Mouse (Mus musculus): ENCODE measurements at regions not wholly inside any gene's neighbourhood (a gene's known extent, or its start where the extent isn't known, plus 50 kb on each side); places are given as distances from the start of the nearest gene placed in this dataset.
A peak's percentile ranks its signal among the peaks of the same experiment; 100 is the strongest.

- peaks cover 0 to 6% of the 10 kb centered on the region in 2 experiments; a peak in 2 of 4 replicates for H3K4me1 ChIP-seq (ENCODE audit: control insufficient read depth in 2 of 2, insufficient read depth in 2 of 2, low read length in 2 of 2)
- no peak for ATAC-seq (ENCODE audit: insufficient number of reproducible peaks, insufficient read depth, low FRiP score, low read depth)
- 5% methylated on average over 12 of the region's 12 CpGs for WGBS
- no peak overlapping the region for H3K27ac ChIP-seq (replicated peaks in 1 of 2; ENCODE audit: control insufficient read depth in 1 of 2, insufficient read depth in 1 of 2, low read depth in 2 of 2, low read length in 2 of 2)
- H3K4me2 ChIP-seq (ENCODE audit: low read length), result no peak overlapping the region
- peaks cover 45% of the 10 kb centered on the region for H3K27me3 ChIP-seq (ENCODE audit: control insufficient read depth, insufficient read depth, low read length)
- H3K36me3 ChIP-seq (ENCODE audit: control insufficient read depth, insufficient read depth, low read length), result no peaks in the 10 kb centered on the region
- no peak overlapping the region for H3K4me3 ChIP-seq (ENCODE audit: control insufficient read depth in 1 of 2, insufficient read depth in 1 of 2, low read depth in 1 of 2, low read length in 2 of 2)
- no peaks in the 10 kb centered on the region for H3K9me3 ChIP-seq (ENCODE audit: control insufficient read depth, low read length)
- no peak overlapping the region for H3K9ac ChIP-seq (ENCODE audit: low read length)
Observed at GRCm38 (mm10) chr3:17798399-17798798, 149.8 kb upstream of the Cypt12 start.

GRCm38 (mm10) chr3:17799120-17799519 is 149.1 kb upstream of the Cypt12 start:
- H3K4me3 ChIP-seq (ENCODE audit: control insufficient read depth in 1 of 2, insufficient read depth in 1 of 2, low read depth in 1 of 2, low read length in 2 of 2), result no peak overlapping the region
- no peak overlapping the region for H3K9ac ChIP-seq (ENCODE audit: low read length)
- H3K27ac ChIP-seq (replicated peaks in 1 of 2; ENCODE audit: control insufficient read depth in 1 of 2, insufficient read depth in 1 of 2, low read depth in 2 of 2, low read length in 2 of 2), result no peak overlapping the region
- no peaks in the 10 kb centered on the region for H3K36me3 ChIP-seq (ENCODE audit: control insufficient read depth, insufficient read depth, low read length)
- H3K9me3 ChIP-seq (ENCODE audit: control insufficient read depth, low read length), result no peaks in the 10 kb centered on the region
- ATAC-seq (ENCODE audit: insufficient number of reproducible peaks, insufficient read depth, low FRiP score, low read depth), result no peak
- no peak overlapping the region for H3K4me2 ChIP-seq (ENCODE audit: low read length)
- WGBS, result 38% methylated on average over 6 of the region's 6 CpGs
- peaks cover 0 to 3% of the 10 kb centered on the region in 2 experiments; a peak in 2 of 4 replicates for H3K4me1 ChIP-seq (ENCODE audit: control insufficient read depth in 2 of 2, insufficient read depth in 2 of 2, low read length in 2 of 2)
- H3K27me3 ChIP-seq (ENCODE audit: control insufficient read depth, insufficient read depth, low read length), result peaks cover 38% of the 10 kb centered on the region

GRCm38 (mm10) chr3:17800810-17801209 is 147.4 kb upstream of the Cypt12 start:
- H3K27me3 ChIP-seq (ENCODE audit: control insufficient read depth, insufficient read depth, low read length), result peaks cover 21% of the 10 kb centered on the region
- H3K4me3 ChIP-seq (ENCODE audit: control insufficient read depth in 1 of 2, insufficient read depth in 1 of 2, low read depth in 1 of 2, low read length in 2 of 2), result no peak overlapping the region
- no peak for ATAC-seq (ENCODE audit: insufficient number of reproducible peaks, insufficient read depth, low FRiP score, low read depth)
- no peaks in the 10 kb centered on the region for H3K4me1 ChIP-seq (ENCODE audit: control insufficient read depth in 2 of 2, insufficient read depth in 2 of 2, low read length in 2 of 2)
- no peaks in the 10 kb centered on the region for H3K9me3 ChIP-seq (ENCODE audit: control insufficient read depth, low read length)
- H3K36me3 ChIP-seq (ENCODE audit: control insufficient read depth, insufficient read depth, low read length), result no peaks in the 10 kb centered on the region
- H3K4me2 ChIP-seq (ENCODE audit: low read length), result no peak overlapping the region
- H3K9ac ChIP-seq (ENCODE audit: low read length), result no peak overlapping the region
- H3K27ac ChIP-seq (replicated peaks in 1 of 2; ENCODE audit: control insufficient read depth in 1 of 2, insufficient read depth in 1 of 2, low read depth in 2 of 2, low read length in 2 of 2), result no peak overlapping the region
- WGBS, result 61% methylated on average over 2 of the region's 2 CpGs

- Histone ChIP-seq H3K36me3 (ENCODE audit: control insufficient read depth, insufficient read depth, low read length) (no peaks in the 10 kb centered on the region), H3K9ac (ENCODE audit: low read length) (no peak overlapping the region), H3K4me3 (ENCODE audit: control insufficient read depth in 1 of 2, insufficient read depth in 1 of 2, low read depth in 1 of 2, low read length in 2 of 2) (no peak overlapping the region), H3K4me1 (ENCODE audit: control insufficient read depth in 2 of 2, insufficient read depth in 2 of 2, low read length in 2 of 2) (no peaks in the 10 kb centered on the region), H3K27ac (replicated peaks in 1 of 2; ENCODE audit: control insufficient read depth in 1 of 2, insufficient read depth in 1 of 2, low read depth in 2 of 2, low read length in 2 of 2) (no peak overlapping the region), H3K9me3 (ENCODE audit: control insufficient read depth, low read length) (no peaks in the 10 kb centered on the region), H3K27me3 (ENCODE audit: control insufficient read depth, insufficient read depth, low read length) (peaks cover 14% of the 10 kb centered on the region), H3K4me2 (ENCODE audit: low read length) (no peak overlapping the region)
- no peak for ATAC-seq (ENCODE audit: insufficient number of reproducible peaks, insufficient read depth, low FRiP score, low read depth)
- WGBS, result 59% methylated on average over 5 of the region's 5 CpGs
Observed at GRCm38 (mm10) chr3:17801479-17801878, 146.7 kb upstream of the Cypt12 start.

DNA sequence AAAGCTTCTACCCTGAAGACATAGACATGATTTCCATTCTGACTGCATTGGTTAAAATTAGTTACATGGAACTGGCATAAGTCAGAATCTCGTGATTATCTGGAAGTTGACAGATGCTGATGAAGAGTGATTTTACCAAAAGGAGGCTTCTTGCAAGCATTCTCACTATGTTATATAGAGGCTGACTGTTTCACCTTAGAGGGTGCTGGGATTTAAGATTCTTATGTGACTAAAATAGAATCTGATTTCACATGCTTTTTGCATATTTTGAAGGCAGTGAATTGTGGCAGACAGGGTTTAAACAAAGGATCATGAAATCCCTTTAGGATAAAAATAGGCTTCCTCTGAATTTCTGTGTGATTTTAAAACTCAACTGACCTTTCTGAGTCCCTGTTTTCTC is 143.0 kb upstream of the Cypt12 start:
- no peaks in the 10 kb centered on the region for H3K27me3 ChIP-seq (ENCODE audit: control insufficient read depth, insufficient read depth, low read length)
- H3K9ac ChIP-seq (ENCODE audit: low read length), result no peak overlapping the region
- no peak overlapping the region for H3K4me2 ChIP-seq (ENCODE audit: low read length)
- no peak overlapping the region for H3K4me3 ChIP-seq (ENCODE audit: control insufficient read depth in 1 of 2, insufficient read depth in 1 of 2, low read depth in 1 of 2, low read length in 2 of 2)
- H3K4me1 ChIP-seq (ENCODE audit: control insufficient read depth in 2 of 2, insufficient read depth in 2 of 2, low read length in 2 of 2), result no peaks in the 10 kb centered on the region
- no peaks in the 10 kb centered on the region for H3K36me3 ChIP-seq (ENCODE audit: control insufficient read depth, insufficient read depth, low read length)
- no peaks in the 10 kb centered on the region for H3K9me3 ChIP-seq (ENCODE audit: control insufficient read depth, low read length)
- ATAC-seq (ENCODE audit: insufficient number of reproducible peaks, insufficient read depth, low FRiP score, low read depth), result no peak
- WGBS, result 54% methylated on average over 1 of the region's 1 CpGs
- no peak overlapping the region for H3K27ac ChIP-seq (replicated peaks in 1 of 2; ENCODE audit: control insufficient read depth in 1 of 2, insufficient read depth in 1 of 2, low read depth in 2 of 2, low read length in 2 of 2)

DNA sequence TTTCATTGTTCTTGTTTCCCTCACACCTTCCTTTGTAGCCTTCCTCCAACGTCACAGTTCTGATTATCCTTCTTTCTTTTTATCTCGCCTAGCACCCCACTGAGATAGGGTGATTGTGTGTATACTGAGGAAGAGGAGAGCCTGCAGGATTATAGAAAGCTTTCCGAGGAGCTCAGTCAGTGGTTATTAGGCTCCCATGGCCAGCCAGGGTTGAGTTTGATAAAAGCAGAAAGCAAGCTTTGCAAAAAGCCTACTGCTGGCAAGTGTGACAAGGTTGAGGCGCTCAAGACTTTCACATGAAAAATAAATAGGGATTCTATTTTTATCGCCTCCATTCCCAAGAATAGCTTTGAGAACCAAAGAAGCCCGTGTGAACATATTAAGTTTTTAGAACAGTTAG is 136.9 kb upstream of the Cypt12 start:
- H3K27ac ChIP-seq (replicated peaks in 1 of 2; ENCODE audit: control insufficient read depth in 1 of 2, insufficient read depth in 1 of 2, low read depth in 2 of 2, low read length in 2 of 2), result 0 out of 4 replicates have a peak overlapping the region, but pooled peaks of 1 of the 2 experiments have one; percentile 1
- WGBS, result 19% methylated on average over 6 of the region's 6 CpGs
- H3K4me3 ChIP-seq (ENCODE audit: control insufficient read depth in 1 of 2, insufficient read depth in 1 of 2, low read depth in 1 of 2, low read length in 2 of 2), result no peak overlapping the region
- H3K9me3 ChIP-seq (ENCODE audit: control insufficient read depth, low read length), result no peaks in the 10 kb centered on the region
- 0 out of 4 replicates have a peak, but pooled peaks cover 0 to 3% of the 10 kb centered on the region in 2 experiments for H3K4me1 ChIP-seq (ENCODE audit: control insufficient read depth in 2 of 2, insufficient read depth in 2 of 2, low read length in 2 of 2)
- H3K36me3 ChIP-seq (ENCODE audit: control insufficient read depth, insufficient read depth, low read length), result no peaks in the 10 kb centered on the region
- H3K4me2 ChIP-seq (ENCODE audit: low read length), result 0 out of 2 replicates have a peak overlapping the region, but pooled peaks have one; percentile 6
- ATAC-seq (ENCODE audit: insufficient number of reproducible peaks, insufficient read depth, low FRiP score, low read depth), result no peak
- no peak overlapping the region for H3K9ac ChIP-seq (ENCODE audit: low read length)
- H3K27me3 ChIP-seq (ENCODE audit: control insufficient read depth, insufficient read depth, low read length), result no peaks in the 10 kb centered on the region

DNA sequence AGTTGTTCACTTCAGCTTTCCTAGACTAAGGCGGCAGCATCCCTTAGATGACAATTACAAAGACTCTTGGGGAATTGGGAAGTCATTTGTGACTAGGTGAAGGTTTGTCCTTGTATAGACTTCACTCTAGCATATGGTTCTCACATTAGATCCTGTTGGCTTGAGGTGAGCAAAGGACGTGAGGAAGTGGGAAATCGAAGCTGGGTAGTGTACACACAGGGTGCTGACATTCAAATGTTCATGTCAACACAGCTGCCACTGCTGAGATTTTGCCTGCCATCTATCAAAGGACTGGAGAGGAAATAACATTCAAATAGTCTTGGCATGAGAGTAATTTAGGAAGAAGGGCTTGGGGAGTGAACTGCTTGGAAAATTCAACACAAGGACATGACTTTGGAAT is 124.0 kb upstream of the Cypt12 start:
- ATAC-seq (ENCODE audit: insufficient number of reproducible peaks, insufficient read depth, low FRiP score, low read depth), result no peak
- no peaks in the 10 kb centered on the region for H3K9me3 ChIP-seq (ENCODE audit: control insufficient read depth, low read length)
- H3K27ac ChIP-seq (replicated peaks in 1 of 2; ENCODE audit: control insufficient read depth in 1 of 2, insufficient read depth in 1 of 2, low read depth in 2 of 2, low read length in 2 of 2), result no peak overlapping the region
- H3K36me3 ChIP-seq (ENCODE audit: control insufficient read depth, insufficient read depth, low read length), result no peaks in the 10 kb centered on the region
- H3K4me2 ChIP-seq (ENCODE audit: low read length), result no peak overlapping the region
- H3K4me1 ChIP-seq (ENCODE audit: control insufficient read depth in 2 of 2, insufficient read depth in 2 of 2, low read length in 2 of 2), result no peaks in the 10 kb centered on the region
- 32% methylated on average over 3 of the region's 3 CpGs for WGBS
- no peak overlapping the region for H3K9ac ChIP-seq (ENCODE audit: low read length)
- H3K4me3 ChIP-seq (ENCODE audit: control insufficient read depth in 1 of 2, insufficient read depth in 1 of 2, low read depth in 1 of 2, low read length in 2 of 2), result no peak overlapping the region
- no peaks in the 10 kb centered on the region for H3K27me3 ChIP-seq (ENCODE audit: control insufficient read depth, insufficient read depth, low read length)

GRCm38 (mm10) chr3:17824662-17825061 is 123.5 kb upstream of the Cypt12 start:
- no peak overlapping the region for H3K4me3 ChIP-seq (ENCODE audit: control insufficient read depth in 1 of 2, insufficient read depth in 1 of 2, low read depth in 1 of 2, low read length in 2 of 2)
- H3K9me3 ChIP-seq (ENCODE audit: control insufficient read depth, low read length), result no peaks in the 10 kb centered on the region
- no peak overlapping the region for H3K4me2 ChIP-seq (ENCODE audit: low read length)
- H3K36me3 ChIP-seq (ENCODE audit: control insufficient read depth, insufficient read depth, low read length), result no peaks in the 10 kb centered on the region
- H3K9ac ChIP-seq (ENCODE audit: low read length), result no peak overlapping the region
- H3K27ac ChIP-seq (replicated peaks in 1 of 2; ENCODE audit: control insufficient read depth in 1 of 2, insufficient read depth in 1 of 2, low read depth in 2 of 2, low read length in 2 of 2), result no peak overlapping the region
- H3K4me1 ChIP-seq (ENCODE audit: control insufficient read depth in 2 of 2, insufficient read depth in 2 of 2, low read length in 2 of 2), result no peaks in the 10 kb centered on the region
- H3K27me3 ChIP-seq (ENCODE audit: control insufficient read depth, insufficient read depth, low read length), result no peaks in the 10 kb centered on the region
- whole genome bisulfite sequencing, result 47% methylated on average over 4 of the region's 4 CpGs
- ATAC-seq (ENCODE audit: insufficient number of reproducible peaks, insufficient read depth, low FRiP score, low read depth), result no peak

Measured in heart, embryonic 14.5 days (tissue).